ENCODE assay signal across 7 mouse cellular contexts in the genomic region with DNA sequence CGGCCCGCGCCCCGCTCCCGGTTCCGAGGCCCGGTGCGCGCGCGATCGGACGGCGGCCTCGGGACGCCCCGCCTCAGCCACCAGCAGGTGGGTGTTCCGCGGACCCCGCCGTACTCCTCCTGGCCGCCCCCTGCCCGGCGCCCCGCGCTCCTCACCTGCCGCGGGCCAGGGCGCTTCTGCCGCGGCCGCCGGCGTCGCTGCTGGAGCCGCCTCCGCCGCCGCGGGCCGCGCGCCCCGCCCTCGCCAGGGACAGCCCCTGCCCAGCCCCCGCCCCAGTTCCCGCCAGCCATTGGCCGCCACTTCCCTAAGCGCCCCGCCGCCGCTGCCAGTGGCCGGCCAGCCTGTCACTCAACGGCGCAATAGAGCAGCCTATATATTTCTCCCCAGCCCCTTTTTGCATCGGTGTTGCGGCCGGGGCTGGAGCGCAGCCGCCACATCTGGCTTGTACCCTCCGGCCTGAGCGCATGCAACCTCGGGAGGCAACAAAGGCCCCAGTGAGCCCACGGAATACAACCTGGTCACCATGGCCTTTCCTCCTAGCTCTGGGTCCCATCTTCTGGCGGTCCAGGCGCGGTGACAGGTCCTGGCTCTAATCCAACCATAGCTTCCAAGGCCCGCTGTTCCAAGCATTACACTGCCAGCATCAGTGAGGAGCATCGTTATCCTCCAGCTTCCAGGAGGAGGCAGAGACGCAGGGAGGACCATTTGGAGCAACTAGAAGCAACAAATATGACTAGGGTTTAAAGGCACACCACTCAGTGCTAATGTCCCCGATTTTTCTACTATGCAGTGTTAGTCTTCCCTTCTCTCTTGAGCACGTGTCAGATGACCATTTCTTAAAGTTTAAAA. TPM values are rescaled to one million over a fixed set of nuclear protein-coding genes. Genes with fewer than 3 reads are reported as not detected.
DNase-seq lines count a peak whose midpoint lies in the region; ATAC-seq and TF ChIP-seq lines count a peak whose summit lies in the region.

A gene (minus strand): TSS at position 207 of the 849 bp plus-strand sequence.

- H3K4me2 ChIP-seq in midbrain, embryonic 12.5 days (replicated peaks): peak within 1 kb of the TSS; percentile 99

- DNase-seq in adrenal gland, postnatal 14 days: peak; percentile 94
- peak; percentile 90 for DNase-seq in embryo, embryonic 9.5 days (ENCODE audit: extremely low spot score)
- peak; percentile 92 to 96 for DNase-seq in heart, adult 18-20 months
- peak; percentile 87 for DNase-seq in kidney, adult 18-20 months
- peak; percentile 94 for DNase-seq in limb, embryonic 10.5 days (ENCODE audit: low spot score)

- TF ChIP-seq POLR2A in small intestine, adult 2 months (IDR thresholded peaks at IDR 0.05; ENCODE audit: low read depth, low read length): peak; percentile 97

- no peaks in the 10 kb centered on the region for H3K9me3 ChIP-seq in limb, embryonic 10.5 days (replicated peaks)
- H3K9me3 ChIP-seq in midbrain, embryonic 12.5 days: no peaks in the 10 kb centered on the region

- H3K27ac ChIP-seq in limb, embryonic 10.5 days: peak within 1 kb of the TSS; percentile 89
- peak within 1 kb of the TSS; percentile 71 for H3K27ac ChIP-seq in midbrain, embryonic 12.5 days (replicated peaks)
- peak within 1 kb of the TSS; percentile 75 for H3K27ac ChIP-seq in small intestine, adult 2 months (ENCODE audit: insufficient read depth, low read depth, low read length)

- peaks cover 12% of the 10 kb centered on the region for H3K4me1 ChIP-seq in limb, embryonic 10.5 days
- peaks cover 3% of the 10 kb centered on the region; the same call in 1 of the 2 replicates for H3K4me1 ChIP-seq in midbrain, embryonic 12.5 days
- H3K4me1 ChIP-seq in small intestine, adult 2 months (ENCODE audit: control insufficient read depth, insufficient read depth, insufficient read length, low read length): peaks cover 15% of the 10 kb centered on the region

- peak within 1 kb of the TSS; percentile 84 for H3K4me3 ChIP-seq in limb, embryonic 10.5 days
- H3K4me3 ChIP-seq in midbrain, embryonic 12.5 days: peak within 1 kb of the TSS; percentile 84
- H3K4me3 ChIP-seq in small intestine, adult 2 months (ENCODE audit: low read depth, low read length): peak within 1 kb of the TSS; percentile 78

- TF ChIP-seq CTCF in small intestine, adult 2 months (IDR thresholded peaks at IDR 0.05; ENCODE audit: extremely low read depth, insufficient read length, insufficient replicate concordance, low read depth, low read length): no peak

- H3K9ac ChIP-seq in midbrain, embryonic 12.5 days (replicated peaks): peak within 1 kb of the TSS; percentile 83

- peaks cover 26% of the 10 kb centered on the region for H3K27me3 ChIP-seq in limb, embryonic 10.5 days (ENCODE audit: low read depth, poor library complexity, severe bottlenecking)
- H3K27me3 ChIP-seq in midbrain, embryonic 12.5 days: peaks cover 18% of the 10 kb centered on the region
- no peaks in the 10 kb centered on the region for H3K27me3 ChIP-seq in small intestine, adult 2 months (ENCODE audit: control insufficient read depth, insufficient read depth, low read length)

- H3K36me3 ChIP-seq in limb, embryonic 10.5 days: no peaks in the 10 kb centered on the region
- H3K36me3 ChIP-seq in midbrain, embryonic 12.5 days: no peaks in the 10 kb centered on the region
- peaks cover 2% of the 10 kb centered on the region for H3K36me3 ChIP-seq in small intestine, adult 2 months (ENCODE audit: control insufficient read depth, insufficient read depth, low read length)

- WGBS in limb, embryonic 10.5 days: 5% methylated on average over 69 of the region's 72 CpGs
- 2% methylated on average over 47 of the region's 72 CpGs for WGBS in midbrain, embryonic 12.5 days
- WGBS in small intestine, adult 2 months: 3% methylated on average over 57 of the region's 72 CpGs

- peak; percentile 100 for ATAC-seq in midbrain, embryonic 12.5 days (ENCODE audit: low FRiP score, low read depth)

RNA-seq across cellular contexts. Expression of the gene that starts here (rescaled TPM):
- 10.6 and 11.2 TPM in 2 replicates for total RNA-seq in adrenal gland, postnatal 14 days (2021)
- 10 to 100 TPM; 13.0 to 15.4 TPM for total RNA-seq in heart, adult 18-20 months (2021)
- 3.0 and 4.2 TPM in 2 replicates for polyA plus RNA-seq in limb, embryonic 10.5 days (2016; fragmentation: Nextera tagmentation; extraction: Ambion mirVana)
- polyA plus RNA-seq in midbrain, embryonic 12.5 days (2016; fragmentation: Nextera tagmentation; extraction: Ambion mirVana): 3.3 and 3.7 TPM in 2 replicates
- polyA plus RNA-seq in small intestine, adult 2 months (2012; rRNA removed): 21.6 and 53.3 TPM in 2 replicates

Comparison
In these comparisons a context has a peak if more than half of its experiments do, and no peak if none do; other contexts are left out.
1. Peak in every context shown above with its lines: DNase-seq, ATAC-seq, H3K4me3 ChIP-seq and H3K27ac ChIP-seq.